Mouse (Mus musculus): ENCODE measurements around the gene Vps9d1.

GRCm38 (mm10) chr8:123233760-123234159, 20.4 kb downstream of the Vps9d1 start:
- TF ChIP-seq POLR2A (IDR thresholded peaks at IDR 0.05; ENCODE audit: borderline replicate concordance, extremely low read depth, low read depth, low read length) (no peak), CTCF (IDR thresholded peaks at IDR 0.05; ENCODE audit: insufficient read depth, low read length) (no peak)

Data from lung, adult 2 months (tissue).